Mouse (Mus musculus) lung, postnatal 0 days (tissue): ENCODE data around the gene Vmn1r220.
"Not testable (repeated sequence)": the region's sequence is repeated elsewhere in the genome, so short reads cannot be mapped to it uniquely, and the experiment has no call there.

ENCODE experiments used
- CTCF ChIP-seq: IDR thresholded peaks from 2 replicates; pipeline ENCODE4 v1.5.1; 2016; ENCODE audit warnings: antibody characterized with exemption, mild to moderate bottlenecking
- EP300 ChIP-seq: IDR thresholded peaks from 2 replicates; pipeline ENCODE4 v1.6.1; 2016; ENCODE audit warnings: antibody characterized with exemption, mild to moderate bottlenecking, control low read depth

DNA sequence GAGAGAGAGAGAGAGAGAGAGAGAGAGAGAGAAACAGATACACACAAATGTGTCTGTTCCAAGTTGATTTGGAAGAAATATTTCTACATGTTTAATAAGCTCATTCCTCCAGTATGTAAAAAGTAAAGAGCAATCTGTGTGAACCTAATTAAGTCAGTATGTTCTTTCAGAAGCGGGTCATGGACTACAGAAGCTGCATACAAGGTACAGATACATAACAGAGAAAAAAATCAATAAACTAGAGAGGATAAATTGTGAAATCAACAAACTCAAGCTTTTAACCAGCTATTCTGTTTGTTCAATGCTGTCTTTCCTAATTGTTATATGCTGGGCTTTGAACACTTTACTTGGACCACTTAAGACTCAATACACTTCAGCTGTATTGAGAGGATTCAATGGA is 16.1 kb upstream of the Vmn1r220 start:
- TF ChIP-seq CTCF, EP300: not testable (repeated sequence)
